Mouse (Mus musculus) liver, postnatal 0 days (tissue): Measurements from ENCODE around the gene Jdp2.

Experiments used
- CTCF ChIP-seq: sonication (generic); IDR thresholded peaks from 2 replicates; pipeline ENCODE4 v1.5.1; 2016; ENCODE audit warnings: antibody characterized with exemption, low read depth
- EP300 ChIP-seq: IDR thresholded peaks from 2 replicates; pipeline ENCODE4 v1.6.1; 2016; ENCODE audit warnings: antibody characterized with exemption, low read depth, mild to moderate bottlenecking

DNA sequence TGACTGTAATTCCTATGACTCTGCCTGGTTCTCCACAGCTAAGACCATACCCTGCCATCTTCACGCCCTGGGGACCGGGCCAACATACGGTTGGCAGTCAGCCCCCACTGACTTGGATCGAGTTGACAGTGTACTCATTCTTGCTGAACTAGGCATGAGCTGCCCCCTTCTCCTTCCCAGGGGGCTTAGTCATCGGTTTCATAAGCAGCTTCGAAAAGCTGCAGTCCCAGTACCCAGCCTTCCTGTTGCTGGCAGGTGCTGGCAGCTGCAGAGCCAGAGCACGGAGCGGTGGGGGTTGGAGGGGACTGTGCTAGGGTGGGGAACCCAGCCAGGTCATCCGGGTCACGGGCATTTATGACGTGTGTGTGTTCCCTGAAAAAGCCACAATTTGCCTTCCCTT lies 27.5 kb upstream of the Jdp2 start:
- no peak for TF ChIP-seq EP300
- TF ChIP-seq CTCF, result no peak
